Comparison of ENCODE assay signal across 9 mouse cellular contexts in genomic region chr10:21605011-21605571, GRCm38 (mm10). TPM values are rescaled to one million over a fixed set of nuclear protein-coding genes. Genes with fewer than 3 reads are reported as not detected.
DNase-seq lines count a peak whose midpoint lies in the region; ATAC-seq and TF ChIP-seq lines count a peak whose summit lies in the region.
"Had no signal": no experiment of that assay in that cellular context is flagged by ENCODE, and none has a peak within 500 bp of the region (broad histone marks: within the 10 kb centered on the region; RNA-seq: fewer than 3 reads in every experiment).

No protein-coding gene starts in this region.

- H3K79me2 ChIP-seq in liver, adult 2 months (ENCODE audit: control insufficient read depth, insufficient read depth, low read length): no peaks in the 10 kb centered on the region

- intact Hi-C loops in gastrocnemius, postnatal 36 days (cut with DNase I): loop anchor here (10.0 kb wide), 1 partner anchor 250 kb away; no protein-coding TSS in a partner anchor

- H3K36me3 ChIP-seq in forebrain, embryonic 13.5 days (ENCODE audit: poor library complexity, severe bottlenecking): no peaks in the 10 kb centered on the region
- H3K36me3 ChIP-seq in forebrain, embryonic 11.5 days (ENCODE audit: control insufficient read depth, insufficient read depth, low read length): no peaks in the 10 kb centered on the region
- H3K36me3 ChIP-seq in intestine, postnatal 0 days (ENCODE audit: control insufficient read depth, insufficient read depth): no peaks in the 10 kb centered on the region
- no peaks in the 10 kb centered on the region for H3K36me3 ChIP-seq in liver, adult 2 months (ENCODE audit: control insufficient read depth, insufficient read depth, low read length)

- 60% methylated on average over 4 of the region's 4 CpGs for WGBS in forebrain, embryonic 13.5 days
- 72% methylated on average over 4 of the region's 4 CpGs for whole genome bisulfite sequencing in forebrain, embryonic 11.5 days
- WGBS in intestine, postnatal 0 days: 32% methylated on average over 4 of the region's 4 CpGs
- 4% methylated on average over 4 of the region's 4 CpGs for WGBS in liver, adult 2 months

- H3K27me3 ChIP-seq in forebrain, embryonic 13.5 days: no peaks in the 10 kb centered on the region
- no peaks in the 10 kb centered on the region for H3K27me3 ChIP-seq in forebrain, embryonic 11.5 days (ENCODE audit: control insufficient read depth, insufficient read depth, low read length)
- no peaks in the 10 kb centered on the region for H3K27me3 ChIP-seq in intestine, postnatal 0 days (replicated peaks; ENCODE audit: control insufficient read depth, insufficient read depth, low read length)
- H3K27me3 ChIP-seq in liver, adult 2 months (ENCODE audit: control insufficient read depth, insufficient read depth, low read length): no peaks in the 10 kb centered on the region
- H3K27me3 ChIP-seq: CH12.LX had no signal

- no peak overlapping the region for H3K27ac ChIP-seq in forebrain, embryonic 13.5 days
- no peak overlapping the region for H3K27ac ChIP-seq in forebrain, embryonic 11.5 days (ENCODE audit: low read depth, low read length)
- H3K27ac ChIP-seq in intestine, postnatal 0 days (ENCODE audit: low read depth, low read length): peak overlapping the region; percentile 61; the same call in 1 of the 2 replicates
- H3K27ac ChIP-seq in liver, adult 2 months (replicated peaks; ENCODE audit: insufficient read depth, low read depth, low read length): peak overlapping the region; percentile 22; the same call in 1 of the 2 replicates

- H3K4me3 ChIP-seq in forebrain, embryonic 13.5 days: no peak overlapping the region
- no peak overlapping the region for H3K4me3 ChIP-seq in forebrain, embryonic 11.5 days (ENCODE audit: low read depth, low read length)
- H3K4me3 ChIP-seq in intestine, postnatal 0 days (ENCODE audit: low read depth, low read length): no peak overlapping the region
- H3K4me3 ChIP-seq in liver, adult 2 months (ENCODE audit: insufficient read depth, low read depth, low read length): no peak overlapping the region

- H3K4me1 ChIP-seq in forebrain, embryonic 13.5 days: peaks cover 10% of the 10 kb centered on the region
- no peaks in the 10 kb centered on the region for H3K4me1 ChIP-seq in forebrain, embryonic 11.5 days (replicated peaks; ENCODE audit: control insufficient read depth, insufficient read depth, low read length)
- peaks cover 9% of the 10 kb centered on the region for H3K4me1 ChIP-seq in intestine, postnatal 0 days (replicated peaks; ENCODE audit: control insufficient read depth, insufficient read depth, low read length)
- peaks cover 8% of the 10 kb centered on the region; the same call in 1 of the 2 replicates for H3K4me1 ChIP-seq in liver, adult 2 months (ENCODE audit: control insufficient read depth, insufficient read depth, low read length)

- no peak for TF ChIP-seq CTCF in intestine, postnatal 0 days (IDR thresholded peaks at IDR 0.05; ENCODE audit: low read depth)
- no peak for TF ChIP-seq CTCF in liver, adult 2 months (IDR thresholded peaks at IDR 0.05; ENCODE audit: low read depth, low read length)

- no peak for TF ChIP-seq POLR2A in liver, adult 2 months (IDR thresholded peaks at IDR 0.05; ENCODE audit: extremely low read depth, insufficient read depth, low read length)

- peak; percentile 37; the same call in 1 of the 2 replicates for ATAC-seq in forebrain, embryonic 13.5 days
- no peak for ATAC-seq in forebrain, embryonic 11.5 days (replicated peaks; ENCODE audit: low FRiP score)
- peak; percentile 58 for ATAC-seq in intestine, postnatal 0 days
- no peak for ATAC-seq in megakaryocyte-erythroid progenitor cell, adult 5-6 weeks (replicated peaks; ENCODE audit: low FRiP score, low TSS enrichment, poor library complexity, severe bottlenecking)

- no peaks in the 10 kb centered on the region for H3K9me3 ChIP-seq in forebrain, embryonic 13.5 days (replicated peaks)
- no peaks in the 10 kb centered on the region for H3K9me3 ChIP-seq in forebrain, embryonic 11.5 days (ENCODE audit: control insufficient read depth, low read length)
- H3K9me3 ChIP-seq in intestine, postnatal 0 days (ENCODE audit: control insufficient read depth): no peaks in the 10 kb centered on the region

- no peak overlapping the region for H3K9ac ChIP-seq in forebrain, embryonic 13.5 days
- no peak overlapping the region for H3K9ac ChIP-seq in forebrain, embryonic 11.5 days (ENCODE audit: low read length)
- no peak overlapping the region for H3K9ac ChIP-seq in intestine, postnatal 0 days (ENCODE audit: low read depth, low read length)
- no peak overlapping the region for H3K9ac ChIP-seq in liver, adult 2 months (ENCODE audit: low read depth, low read length)

- H3K4me2 ChIP-seq in forebrain, embryonic 13.5 days: no peak overlapping the region
- no peak overlapping the region for H3K4me2 ChIP-seq in forebrain, embryonic 11.5 days (ENCODE audit: low read depth, low read length, severe bottlenecking)
- no peak overlapping the region for H3K4me2 ChIP-seq in intestine, postnatal 0 days (replicated peaks; ENCODE audit: low read depth)

- DNase-seq in forebrain, embryonic 11.5 days (ENCODE audit: low spot score): no peak
- DNase-seq in adipocyte (ENCODE audit: low spot score): peak; percentile 56
- DNase-seq in gastrocnemius, postnatal 36 days: peak; percentile 50 to 66
- peak; percentile 86 for DNase-seq in liver, adult 2 months (ENCODE audit: extremely low read depth, low read depth, low spot score)
- peak; percentile 38 for DNase-seq in ovary, postnatal 36 days (ENCODE audit: low spot score)

RNA-seq across cellular contexts. Expression of gene 1700020N01Rik, which starts 12.1 kb away (rescaled TPM):
- polyA plus RNA-seq in forebrain, embryonic 13.5 days (2015; fragmentation: Nextera tagmentation; extraction: Ambion mirVana): not detected in 2 replicates
- polyA plus RNA-seq in forebrain, embryonic 11.5 days (2014; fragmentation: Nextera tagmentation; extraction: Ambion mirVana): not detected in 2 replicates
- not detected for total RNA-seq in gastrocnemius, postnatal 36 days (2021)
- polyA plus RNA-seq in intestine, postnatal 0 days (2015; fragmentation: Nextera tagmentation; extraction: Ambion mirVana): 1.4 and 2.1 TPM in 2 replicates
- 0.13 TPM in 1 of 2 replicates, not detected in the other for total RNA-seq in liver, adult 2 months (2014; rRNA removed)
- not detected in 2 replicates for polyA plus RNA-seq in liver, adult 2 months (2012; rRNA removed)
- not detected in 2 replicates for total RNA-seq in megakaryocyte-erythroid progenitor cell, adult 5-6 weeks (2014; fragmentation: Nextera tagmentation)
- total RNA-seq in megakaryocyte-erythroid progenitor cell, adult 5-6 weeks (2017): not detected in 2 replicates
- total RNA-seq: CH12.LX had no signal

Comparison
In these comparisons a context has a peak if more than half of its experiments do, and no peak if none do; other contexts are left out.
1. ATAC-seq: peak in forebrain, embryonic 13.5 days (single experiment) and intestine, postnatal 0 days (single experiment); none in forebrain, embryonic 11.5 days (single experiment) and megakaryocyte-erythroid progenitor cell, adult 5-6 weeks (single experiment).
2. H3K27ac ChIP-seq: peak in intestine, postnatal 0 days (single experiment) and liver, adult 2 months (single experiment); none in forebrain, embryonic 13.5 days (single experiment) and forebrain, embryonic 11.5 days (single experiment).